Mouse (Mus musculus): ENCODE data around the gene Colgalt1. TPM values are rescaled to one million over a fixed set of nuclear protein-coding genes. Genes with fewer than 3 reads are reported as not detected.

Gene Colgalt1
- polyA plus RNA-seq, 1 experiment from 2014 or later, result 71.9 TPM

DNA sequence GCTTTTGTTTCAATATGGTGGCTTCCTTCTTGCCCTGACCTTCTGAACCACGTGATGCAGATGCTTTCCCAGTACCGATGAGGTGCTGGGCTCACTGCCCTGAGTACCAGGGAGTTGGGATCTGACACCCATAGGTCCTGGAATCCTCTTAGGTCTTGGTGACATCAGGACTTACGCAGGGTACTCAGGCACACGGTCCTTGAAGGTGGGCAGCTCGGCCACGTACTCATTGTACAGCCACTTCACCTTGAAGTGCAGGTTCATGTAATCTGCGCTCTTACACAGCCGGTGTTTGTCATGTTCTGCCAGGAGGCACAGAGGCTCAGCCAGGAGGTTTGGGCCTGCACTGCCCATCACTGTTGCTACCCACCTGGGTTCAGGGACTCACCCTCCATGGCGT, 34.7 kb downstream of the Colgalt1 start:
- Histone ChIP-seq H3K9ac (replicated peaks; ENCODE audit: low read depth, low read length) (no peak overlapping the region), H3K4me3 (ENCODE audit: low read depth, low read length) (no peak overlapping the region), H3K9me3 (ENCODE audit: control insufficient read depth, low read length) (no peaks in the 10 kb centered on the region), H3K36me3 (ENCODE audit: control insufficient read depth, insufficient read depth, low read length) (peaks cover 22% of the 10 kb centered on the region), H3K4me2 (ENCODE audit: low read depth, low read length) (no peak overlapping the region), H3K27me3 (ENCODE audit: control insufficient read depth, insufficient read depth, low read length) (no peaks in the 10 kb centered on the region), H3K27ac (ENCODE audit: low read depth, low read length) (no peak overlapping the region), H3K4me1 (ENCODE audit: control insufficient read depth, insufficient read depth, low read length) (no peaks in the 10 kb centered on the region)
- 85% methylated on average over 9 of the region's 9 CpGs for WGBS
- no peak for ATAC-seq (ENCODE audit: low read depth)

DNA sequence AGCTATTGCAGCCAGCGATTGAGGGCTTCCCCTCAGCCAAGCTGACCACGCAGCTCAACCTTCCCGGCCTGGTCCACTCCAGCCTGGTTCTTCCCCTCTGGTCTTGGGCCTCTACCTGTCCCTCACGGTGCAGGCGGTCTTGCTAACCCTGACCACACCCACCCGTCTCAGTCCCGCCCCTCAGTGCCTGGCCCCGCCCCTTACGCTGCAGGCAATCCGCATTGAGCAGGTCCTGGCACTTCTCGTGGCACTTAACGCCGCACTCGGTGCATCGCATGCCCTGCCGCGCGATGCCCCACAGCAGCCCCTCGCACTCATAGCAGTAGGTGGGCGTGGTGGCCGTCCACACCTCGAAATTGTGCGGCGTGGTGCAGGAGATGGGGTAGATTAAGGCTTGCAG, 43.8 kb downstream of the Colgalt1 start:
- no peak overlapping the region for H3K27ac ChIP-seq (ENCODE audit: low read depth, low read length)
- WGBS, result 2% methylated on average over 24 of the region's 24 CpGs
- ATAC-seq (ENCODE audit: low read depth), result peak; percentile 7; the same call in 1 of the 2 replicates

DNA sequence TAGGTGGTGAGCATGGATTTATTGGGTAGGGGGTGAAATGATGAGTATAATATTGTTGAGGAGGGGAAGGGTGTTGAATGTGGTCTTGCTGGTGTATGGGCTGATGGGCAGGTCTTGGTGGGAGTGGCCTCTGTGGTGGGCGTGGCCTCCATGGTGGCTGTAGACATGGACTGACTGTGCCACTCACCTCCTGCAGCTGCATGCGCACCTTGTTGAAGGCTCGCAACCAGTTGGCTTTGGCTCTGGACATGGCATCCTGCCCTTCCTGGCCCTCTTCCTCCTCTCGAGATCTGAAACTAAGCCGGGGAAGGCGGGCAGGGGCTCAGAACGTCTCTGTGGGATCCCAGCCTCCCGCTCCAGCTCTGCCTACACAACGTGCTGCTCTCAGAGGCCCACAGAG, 47.0 kb downstream of the Colgalt1 start:
- peaks cover 26% of the 10 kb centered on the region for H3K27me3 ChIP-seq (ENCODE audit: control insufficient read depth, insufficient read depth, low read length)
- H3K4me2 ChIP-seq (ENCODE audit: low read depth, low read length), result no peak overlapping the region
- H3K4me1 ChIP-seq (ENCODE audit: control insufficient read depth, insufficient read depth, low read length), result no peaks in the 10 kb centered on the region
- no peak overlapping the region for H3K4me3 ChIP-seq (ENCODE audit: low read depth, low read length)
- H3K36me3 ChIP-seq (ENCODE audit: control insufficient read depth, insufficient read depth, low read length), result no peaks in the 10 kb centered on the region
- H3K9me3 ChIP-seq (ENCODE audit: control insufficient read depth, low read length), result no peaks in the 10 kb centered on the region
- no peak for ATAC-seq (ENCODE audit: low read depth)
- H3K27ac ChIP-seq (ENCODE audit: low read depth, low read length), result no peak overlapping the region
- WGBS, result 28% methylated on average over 9 of the region's 9 CpGs
- H3K9ac ChIP-seq (replicated peaks; ENCODE audit: low read depth, low read length), result no peak overlapping the region

More for the DNA sequence above, 43.8 kb downstream of the Colgalt1 start:
- H3K9me3 ChIP-seq (ENCODE audit: control insufficient read depth, low read length), result no peaks in the 10 kb centered on the region
- peaks cover 15% of the 10 kb centered on the region; the same call in 1 of the 2 replicates for H3K36me3 ChIP-seq (ENCODE audit: control insufficient read depth, insufficient read depth, low read length)
- H3K27me3 ChIP-seq (ENCODE audit: control insufficient read depth, insufficient read depth, low read length), result peaks cover 26% of the 10 kb centered on the region
- H3K4me1 ChIP-seq (ENCODE audit: control insufficient read depth, insufficient read depth, low read length), result no peaks in the 10 kb centered on the region
- no peak overlapping the region for H3K4me2 ChIP-seq (ENCODE audit: low read depth, low read length)
- no peak overlapping the region for H3K4me3 ChIP-seq (ENCODE audit: low read depth, low read length)
- no peak overlapping the region for H3K9ac ChIP-seq (replicated peaks; ENCODE audit: low read depth, low read length)

DNA sequence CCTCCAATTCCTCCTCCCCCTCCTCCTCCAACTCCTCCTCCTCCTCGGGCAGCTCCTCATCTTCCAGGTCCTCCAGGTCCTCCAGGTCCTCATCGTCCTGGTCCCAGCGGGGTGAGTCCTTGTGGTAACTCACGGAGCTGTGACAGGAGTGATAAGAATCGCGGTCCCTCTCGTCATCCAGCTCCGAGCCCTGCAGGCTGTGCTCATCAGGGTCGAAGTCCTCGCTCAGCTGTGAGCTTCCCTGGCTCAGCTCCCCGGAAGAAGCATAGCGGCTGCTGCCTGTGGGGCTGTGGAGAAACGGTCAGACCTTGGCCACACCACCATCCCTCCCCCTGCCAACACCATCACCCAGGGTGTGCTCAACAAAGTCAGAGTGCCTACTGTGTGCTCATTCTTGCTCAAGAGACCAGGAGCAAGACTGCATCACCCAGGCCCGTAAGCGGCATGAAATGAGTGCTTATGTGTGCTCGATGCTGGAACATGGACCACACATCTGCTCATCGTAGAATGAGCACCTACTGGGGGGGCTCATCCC, 47.8 kb downstream of the Colgalt1 start:
- Histone ChIP-seq H3K4me2 (ENCODE audit: low read depth, low read length) (no peak overlapping the region), H3K27ac (ENCODE audit: low read depth, low read length) (no peak overlapping the region), H3K36me3 (ENCODE audit: control insufficient read depth, insufficient read depth, low read length) (no peaks in the 10 kb centered on the region), H3K27me3 (ENCODE audit: control insufficient read depth, insufficient read depth, low read length) (peaks cover 26% of the 10 kb centered on the region), H3K4me1 (ENCODE audit: control insufficient read depth, insufficient read depth, low read length) (no peaks in the 10 kb centered on the region), H3K4me3 (ENCODE audit: low read depth, low read length) (no peak overlapping the region), H3K9me3 (ENCODE audit: control insufficient read depth, low read length) (no peaks in the 10 kb centered on the region), H3K9ac (replicated peaks; ENCODE audit: low read depth, low read length) (no peak overlapping the region)
- WGBS, result 32% methylated on average over 17 of the region's 17 CpGs
- no peak for ATAC-seq (ENCODE audit: low read depth)

DNA sequence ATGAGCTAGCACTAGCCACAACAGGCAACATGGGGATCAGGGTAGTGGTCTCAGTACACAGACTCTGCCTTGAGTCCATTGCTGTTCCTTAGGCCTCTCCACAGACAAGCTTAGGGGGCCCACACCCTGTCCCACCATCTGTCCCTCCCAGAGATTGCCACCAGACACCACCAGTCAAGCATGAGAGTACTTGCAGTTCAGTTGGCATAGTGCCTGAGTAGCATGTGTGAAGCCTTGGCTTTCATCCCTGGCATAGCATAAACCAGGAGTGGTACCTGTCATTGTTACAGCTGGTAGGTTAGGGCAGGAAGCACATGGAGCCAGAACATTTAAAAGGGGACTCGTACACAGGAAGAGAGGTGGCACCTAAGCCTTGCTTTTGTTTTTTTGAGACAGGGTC, 49.0 kb downstream of the Colgalt1 start:
- H3K9ac ChIP-seq (replicated peaks; ENCODE audit: low read depth, low read length), result no peak overlapping the region
- H3K4me2 ChIP-seq (ENCODE audit: low read depth, low read length), result no peak overlapping the region
- no peak overlapping the region for H3K4me3 ChIP-seq (ENCODE audit: low read depth, low read length)
- H3K4me1 ChIP-seq (ENCODE audit: control insufficient read depth, insufficient read depth, low read length), result no peaks in the 10 kb centered on the region
- ATAC-seq (ENCODE audit: low read depth), result no peak
- no peak overlapping the region for H3K27ac ChIP-seq (ENCODE audit: low read depth, low read length)
- H3K9me3 ChIP-seq (ENCODE audit: control insufficient read depth, low read length), result no peaks in the 10 kb centered on the region
- 62% methylated on average over 1 of the region's 1 CpGs for WGBS
- peaks cover 25% of the 10 kb centered on the region for H3K27me3 ChIP-seq (ENCODE audit: control insufficient read depth, insufficient read depth, low read length)
- H3K36me3 ChIP-seq (ENCODE audit: control insufficient read depth, insufficient read depth, low read length), result no peaks in the 10 kb centered on the region

DNA sequence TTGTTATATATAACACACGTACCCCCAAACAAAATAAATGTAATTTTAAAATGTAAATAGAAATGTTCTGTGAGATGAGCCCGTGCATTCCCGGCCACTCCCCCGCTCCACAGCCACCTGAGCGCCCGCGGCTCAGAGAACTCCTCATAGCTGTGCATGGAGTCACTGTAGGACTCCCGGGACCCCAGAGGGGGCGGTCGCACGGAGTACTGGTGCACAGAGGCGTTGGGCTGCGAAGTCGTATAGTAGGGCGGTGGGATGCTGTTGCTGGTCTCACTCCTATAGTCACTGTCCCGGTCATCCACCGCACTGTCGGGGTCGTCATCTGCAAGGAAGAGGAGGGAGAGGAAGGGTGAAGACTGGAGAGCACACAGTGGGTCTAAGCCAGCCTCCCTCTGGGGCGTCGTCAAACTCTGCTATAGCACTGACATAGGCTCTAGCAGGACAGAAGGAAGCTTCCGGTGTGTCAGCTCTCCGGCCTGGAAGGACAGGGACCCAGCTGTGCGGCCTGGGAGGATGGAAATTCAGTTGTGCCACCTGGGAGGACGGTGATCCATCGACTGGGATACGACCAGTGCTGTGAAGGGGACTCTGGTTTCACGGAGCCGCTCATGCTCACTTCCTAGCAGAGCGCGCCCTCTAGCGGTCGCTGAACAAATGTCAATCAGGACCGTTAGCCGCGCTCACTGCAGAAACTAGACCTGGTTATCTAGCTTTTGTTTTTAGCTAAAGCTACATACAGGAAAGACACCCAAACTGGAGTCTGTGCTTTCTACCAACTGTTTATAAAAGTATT, 49.7 kb downstream of the Colgalt1 start:
- peak; percentile 57 for ATAC-seq (ENCODE audit: low read depth)
- Histone ChIP-seq H3K4me1 (ENCODE audit: control insufficient read depth, insufficient read depth, low read length) (no peaks in the 10 kb centered on the region), H3K36me3 (ENCODE audit: control insufficient read depth, insufficient read depth, low read length) (no peaks in the 10 kb centered on the region), H3K9ac (replicated peaks; ENCODE audit: low read depth, low read length) (no peak overlapping the region), H3K4me3 (ENCODE audit: low read depth, low read length) (no peak overlapping the region), H3K9me3 (ENCODE audit: control insufficient read depth, low read length) (no peaks in the 10 kb centered on the region), H3K27me3 (ENCODE audit: control insufficient read depth, insufficient read depth, low read length) (peaks cover 17% of the 10 kb centered on the region), H3K27ac (ENCODE audit: low read depth, low read length) (no peak overlapping the region), H3K4me2 (ENCODE audit: low read depth, low read length) (no peak overlapping the region)
- 8% methylated on average over 33 of the region's 36 CpGs for WGBS

- Histone ChIP-seq H3K27me3 (ENCODE audit: control insufficient read depth, insufficient read depth, low read length) (no peaks in the 10 kb centered on the region), H3K4me1 (ENCODE audit: control insufficient read depth, insufficient read depth, low read length) (peaks cover 23% of the 10 kb centered on the region), H3K9me3 (ENCODE audit: control insufficient read depth, low read length) (no peaks in the 10 kb centered on the region), H3K36me3 (ENCODE audit: control insufficient read depth, insufficient read depth, low read length) (no peaks in the 10 kb centered on the region), H3K4me2 (ENCODE audit: low read depth, low read length) (0 out of 2 replicates have a peak overlapping the region, but pooled peaks have one; percentile 8), H3K27ac (ENCODE audit: low read depth, low read length) (no peak overlapping the region), H3K4me3 (ENCODE audit: low read depth, low read length) (no peak overlapping the region), H3K9ac (replicated peaks; ENCODE audit: low read depth, low read length) (no peak overlapping the region)
- 9% methylated on average over 22 of the region's 22 CpGs for WGBS
- ATAC-seq (ENCODE audit: low read depth), result no peak
Observed at GRCm38 (mm10) chr8:71665331-71666130, 54.7 kb downstream of the Colgalt1 start.

GRCm38 (mm10) chr8:71666855-71667254, 56.1 kb downstream of the Colgalt1 start:
- Histone ChIP-seq H3K27ac (ENCODE audit: low read depth, low read length) (peak overlapping the region; percentile 71), H3K4me1 (ENCODE audit: control insufficient read depth, insufficient read depth, low read length) (peaks cover 25% of the 10 kb centered on the region), H3K9me3 (ENCODE audit: control insufficient read depth, low read length) (no peaks in the 10 kb centered on the region), H3K27me3 (ENCODE audit: control insufficient read depth, insufficient read depth, low read length) (no peaks in the 10 kb centered on the region), H3K9ac (replicated peaks; ENCODE audit: low read depth, low read length) (0 out of 2 replicates have a peak overlapping the region, but pooled peaks have one; percentile 37), H3K4me2 (ENCODE audit: low read depth, low read length) (0 out of 2 replicates have a peak overlapping the region, but pooled peaks have one; percentile 22), H3K36me3 (ENCODE audit: control insufficient read depth, insufficient read depth, low read length) (no peaks in the 10 kb centered on the region), H3K4me3 (ENCODE audit: low read depth, low read length) (no peak overlapping the region)
- ATAC-seq (ENCODE audit: low read depth), result no peak
- 0% methylated on average over 1 of the region's 1 CpGs for WGBS

All from neural tube, embryonic 14.5 days (tissue).